Mouse (Mus musculus) bone marrow macrophage, adult 2 months (primary cell): ENCODE data around the gene Skap1.

Experiments
- CTCF ChIP-seq: IDR thresholded peaks from 2 replicates; pipeline ENCODE4 v1.5.1; 2012; ENCODE audit warnings: low read depth, mild to moderate bottlenecking, low read length, moderate library complexity
- POLR2A ChIP-seq: IDR thresholded peaks from 2 replicates; pipeline ENCODE4 v1.6.1; 2012; ENCODE audit warnings: mild to moderate bottlenecking, low read depth, low read length, borderline replicate concordance

DNA sequence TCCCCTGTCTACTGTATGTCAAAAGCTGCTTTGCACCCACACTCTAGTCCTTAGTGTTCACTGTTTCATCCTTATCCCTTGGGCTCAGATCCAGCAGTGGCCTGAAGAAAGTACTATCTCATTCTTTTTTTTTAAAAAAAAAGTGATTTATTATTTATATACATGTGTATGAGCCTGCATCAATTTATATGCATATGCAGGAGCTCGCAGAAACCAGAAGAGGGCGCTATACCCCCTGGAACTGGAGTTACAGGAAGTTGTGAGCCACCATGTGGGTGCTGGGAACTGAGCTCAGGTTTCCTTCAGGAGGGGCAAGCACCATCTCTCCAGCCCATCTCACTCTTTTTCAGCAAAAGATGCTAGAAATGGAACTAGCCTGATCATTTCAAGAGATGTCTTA is 70.1 kb downstream of the Skap1 start:
- TF ChIP-seq CTCF (no peak), POLR2A (no peak)
